Mouse (Mus musculus): Measurements from ENCODE around the gene BC051019. TPM values are rescaled to one million over a fixed set of nuclear protein-coding genes. Genes with fewer than 3 reads are reported as not detected.

The BC051019 gene
- not detected in 2 replicates for total RNA-seq (2015)
- total RNA-seq (2017), result not detected in 2 replicates

- ATAC-seq (ENCODE audit: poor library complexity, severe bottlenecking), result no peak
Measured at GRCm38 (mm10) chr7:109723697-109724096, at the start of gene BC051019. TSS of gene BC051019 (minus strand) at chr7:109723850.

DNA sequence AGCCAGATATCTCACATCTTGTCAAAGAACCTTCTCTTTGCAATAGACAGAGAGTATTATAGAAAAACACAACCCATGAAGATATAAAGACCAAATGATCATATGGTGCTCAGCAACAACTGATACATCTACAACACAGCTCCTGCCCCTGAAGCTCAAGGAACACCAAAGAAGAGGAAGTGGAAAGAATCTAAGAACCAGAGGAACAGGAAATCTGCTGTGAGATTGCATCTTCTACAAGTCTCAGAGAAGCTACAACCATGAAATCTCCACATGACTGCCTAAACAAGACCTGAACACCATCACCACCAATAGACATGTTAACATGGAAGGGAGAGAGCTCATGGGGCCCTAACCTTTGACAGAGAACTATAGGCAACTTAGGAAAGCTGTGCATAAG, 48.6 kb upstream of the BC051019 start:
- no peak for ATAC-seq (ENCODE audit: poor library complexity, severe bottlenecking)

GRCm38 (mm10) chr7:109768699-109769383, 45.2 kb upstream of the BC051019 start:
- 0 out of 2 replicates have a peak, but pooled peaks have one; percentile 30 for ATAC-seq (ENCODE audit: poor library complexity, severe bottlenecking)

DNA sequence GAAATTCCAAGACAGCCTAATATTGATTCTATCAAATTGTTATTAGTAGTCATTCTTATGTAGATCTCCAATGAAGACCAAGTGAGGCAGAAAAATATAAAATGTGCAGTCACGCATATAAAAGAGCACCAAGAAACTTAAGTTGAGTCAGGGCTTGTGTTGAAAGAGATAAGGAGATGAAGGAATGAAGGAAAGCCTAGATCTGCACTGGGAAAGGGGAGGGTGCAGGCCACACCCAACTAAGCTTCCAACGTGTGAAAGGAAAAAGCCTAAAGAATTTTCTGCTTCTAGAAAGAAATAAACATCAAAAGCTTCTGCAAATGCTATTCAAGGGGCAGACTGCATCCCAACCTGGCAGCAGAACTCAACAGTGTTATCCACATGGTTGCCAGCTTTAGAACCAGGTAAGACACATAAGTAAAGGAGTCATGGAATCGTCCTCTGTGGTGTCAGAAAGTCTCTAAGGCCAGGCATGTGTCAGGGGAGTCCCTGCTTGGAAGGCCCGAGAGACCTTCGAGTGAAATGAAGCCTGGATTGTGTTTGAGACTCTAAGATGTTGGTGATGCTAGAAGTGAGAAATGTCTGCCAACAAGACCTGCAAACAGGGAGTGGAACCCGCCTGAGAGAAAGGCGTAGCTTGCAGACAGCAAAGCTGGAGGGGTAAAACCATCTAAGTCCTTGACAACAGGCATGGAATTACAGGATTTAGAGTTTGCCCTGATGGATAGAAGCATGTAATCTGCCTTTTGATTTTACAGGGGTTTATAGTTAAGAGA, 44.1 kb upstream of the BC051019 start:
- ATAC-seq (ENCODE audit: poor library complexity, severe bottlenecking), result no peak

DNA sequence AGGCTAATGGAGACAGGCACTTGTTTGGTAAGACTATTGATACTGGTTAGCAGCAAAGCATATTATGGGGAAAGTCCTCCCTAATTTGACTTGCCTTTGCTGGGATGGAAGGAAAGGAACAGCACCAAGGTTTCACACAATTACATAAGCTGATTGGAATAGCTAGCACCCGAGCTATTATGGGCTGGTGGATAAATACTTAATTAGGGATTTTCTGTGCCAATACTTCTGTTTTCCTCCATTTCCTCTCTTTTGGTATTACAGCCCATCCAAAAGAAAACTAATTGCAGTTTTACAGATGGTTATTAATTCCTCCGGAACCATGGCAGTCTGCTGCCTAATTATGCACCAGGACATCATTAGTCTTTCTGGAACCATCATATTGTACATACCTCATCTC, 40.4 kb upstream of the BC051019 start:
- no peak for ATAC-seq (ENCODE audit: poor library complexity, severe bottlenecking)

- ATAC-seq (ENCODE audit: poor library complexity, severe bottlenecking), result no peak
Measured at GRCm38 (mm10) chr7:109756291-109756690, 32.6 kb upstream of the BC051019 start.

DNA sequence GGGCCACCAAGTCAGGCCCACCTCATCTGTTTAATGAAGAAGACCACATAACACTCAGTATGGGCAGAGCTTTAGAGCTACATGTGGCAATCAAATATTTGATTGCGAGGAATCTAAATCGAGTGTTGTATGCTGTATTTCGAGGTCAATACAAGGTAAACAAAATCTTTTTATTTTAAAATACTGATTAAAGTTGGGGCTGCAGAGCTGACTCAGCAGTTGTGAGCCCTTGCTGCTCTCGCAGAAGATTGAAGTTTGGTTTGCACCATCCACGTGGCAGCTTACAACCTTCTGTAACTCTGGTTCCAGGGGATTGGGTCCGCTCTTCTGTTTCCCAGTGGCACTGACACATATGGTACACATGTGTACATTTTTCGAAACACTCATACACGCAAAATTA, 30.4 kb upstream of the BC051019 start:
- no peak for ATAC-seq (ENCODE audit: poor library complexity, severe bottlenecking)

- ATAC-seq (ENCODE audit: poor library complexity, severe bottlenecking), result peak; percentile 92
Measured at GRCm38 (mm10) chr7:109752008-109752925, 28.6 kb upstream of the BC051019 start, which contains the start of gene Tmem9b. TSS of gene Tmem9b (minus strand) at chr7:109752875.

GRCm38 (mm10) chr7:109751427-109752007, 27.9 kb upstream of the BC051019 start:
- ATAC-seq (ENCODE audit: poor library complexity, severe bottlenecking), result peak; percentile 8; the same call in 1 of the 2 replicates

DNA sequence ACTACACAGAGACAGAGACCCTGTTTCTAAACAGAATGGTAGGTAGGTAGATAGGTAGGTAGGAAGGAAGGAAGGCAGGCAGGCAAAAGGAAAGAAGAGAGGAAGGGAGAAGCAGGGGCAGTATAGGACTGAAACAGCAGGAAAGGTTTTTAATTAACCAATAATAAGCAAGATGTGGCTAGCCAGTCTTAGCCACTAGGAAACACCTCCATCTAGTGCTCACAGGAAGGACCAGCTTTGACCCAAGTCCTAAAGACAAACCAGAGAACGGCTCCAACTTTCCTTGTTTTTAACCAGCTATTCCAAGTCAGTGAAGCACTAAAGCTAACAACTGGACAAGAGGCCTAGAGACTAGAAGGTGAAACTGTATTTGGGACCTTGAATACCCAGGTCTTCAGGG, 24.1 kb upstream of the BC051019 start:
- no peak for ATAC-seq (ENCODE audit: poor library complexity, severe bottlenecking)

DNA sequence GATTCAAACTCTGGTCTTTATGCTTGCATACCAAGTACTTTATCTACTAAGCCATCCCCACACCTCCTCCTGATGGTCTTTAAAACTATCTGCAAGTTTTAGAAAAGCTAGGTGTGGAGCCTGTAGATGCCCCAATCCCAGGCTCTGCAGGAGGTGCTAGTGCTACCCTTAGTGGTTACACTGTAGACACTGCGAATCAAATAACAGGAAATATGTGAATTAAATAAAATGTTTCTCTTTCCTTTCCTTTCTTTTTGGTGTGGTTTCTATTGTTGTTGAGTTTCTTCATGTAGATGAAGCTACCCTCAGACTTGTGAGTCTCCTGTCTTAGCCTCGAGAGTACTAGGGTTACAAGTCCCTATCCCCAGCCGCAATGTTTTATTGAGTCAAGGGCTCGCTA, 18.1 kb upstream of the BC051019 start:
- ATAC-seq (ENCODE audit: poor library complexity, severe bottlenecking), result peak; percentile 27; the same call in 1 of the 2 replicates

GRCm38 (mm10) chr7:109741060-109741459, 17.4 kb upstream of the BC051019 start:
- ATAC-seq (ENCODE audit: poor library complexity, severe bottlenecking), result no peak

- no peak for ATAC-seq (ENCODE audit: poor library complexity, severe bottlenecking)
Measured at GRCm38 (mm10) chr7:109739822-109740370, 16.2 kb upstream of the BC051019 start.

DNA sequence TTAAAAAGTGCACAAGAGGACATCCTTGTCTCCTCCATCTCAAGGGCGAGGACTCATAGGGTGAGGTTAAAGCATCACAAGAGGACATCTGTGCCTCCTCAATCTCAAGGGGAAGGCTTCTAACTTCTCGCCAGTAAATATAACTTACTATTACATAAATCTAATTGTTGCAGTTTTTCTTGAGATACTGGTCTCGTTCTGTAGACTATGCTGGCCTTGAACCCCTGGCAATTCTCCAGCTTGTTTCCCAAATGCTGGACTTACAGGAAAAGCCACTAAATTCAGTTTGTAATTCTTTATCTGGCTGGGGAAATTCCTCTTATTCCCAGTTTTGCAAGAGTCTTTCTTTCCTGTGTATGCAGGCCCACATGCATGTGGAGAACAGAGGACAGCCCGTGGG, 11.2 kb upstream of the BC051019 start:
- ATAC-seq (ENCODE audit: poor library complexity, severe bottlenecking), result no peak

DNA sequence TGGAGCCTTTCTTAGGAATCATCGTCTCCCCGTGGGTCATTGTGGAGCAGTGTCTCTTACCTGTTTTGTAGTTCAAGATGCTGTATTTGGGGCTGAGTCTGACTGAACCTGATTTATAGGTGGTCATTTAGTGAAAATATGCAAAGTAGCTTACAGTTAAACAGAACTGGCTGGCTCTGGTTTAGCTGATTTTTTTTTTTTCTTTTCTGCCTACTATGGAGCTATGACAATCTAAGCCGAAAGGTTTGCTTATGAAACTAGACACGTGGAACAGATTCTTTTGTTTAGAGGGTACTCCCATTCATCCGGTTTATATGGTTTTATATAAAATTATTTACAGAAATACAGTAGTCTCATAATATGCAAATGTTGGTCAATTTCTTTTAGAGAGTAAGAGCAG, 8.0 kb upstream of the BC051019 start, which contains the start of gene Ascl3:
Ascl3 (minus strand) TSS at position 101 of the 400 bp plus-strand sequence.
- no peak for ATAC-seq (ENCODE audit: poor library complexity, severe bottlenecking)

GRCm38 (mm10) chr7:109723114-109723513, 536 bp downstream of the BC051019 start:
- ATAC-seq (ENCODE audit: poor library complexity, severe bottlenecking), result no peak

GRCm38 (mm10) chr7:109722618-109723017, 1.0 kb downstream of the BC051019 start:
- ATAC-seq (ENCODE audit: poor library complexity, severe bottlenecking), result no peak

GRCm38 (mm10) chr7:109719286-109719685, 4.4 kb downstream of the BC051019 start:
- ATAC-seq (ENCODE audit: poor library complexity, severe bottlenecking), result no peak

- ATAC-seq (ENCODE audit: poor library complexity, severe bottlenecking), result no peak
Measured at GRCm38 (mm10) chr7:109713434-109713982, 10.1 kb downstream of the BC051019 start.

- ATAC-seq (ENCODE audit: poor library complexity, severe bottlenecking), result no peak
Measured at GRCm38 (mm10) chr7:109712198-109712597, 11.5 kb downstream of the BC051019 start.

Data from megakaryocyte, adult 5-6 weeks (primary cell).